Mouse (Mus musculus) ES-CJ7 (cell line): ENCODE results near the gene Szt2.

Source experiments
- DNase-seq: peaks from one replicate; pipeline ENCODE4 v3.0.0; 2011; ENCODE audit warnings: low read depth, low spot score

Szt2 gene

DNA sequence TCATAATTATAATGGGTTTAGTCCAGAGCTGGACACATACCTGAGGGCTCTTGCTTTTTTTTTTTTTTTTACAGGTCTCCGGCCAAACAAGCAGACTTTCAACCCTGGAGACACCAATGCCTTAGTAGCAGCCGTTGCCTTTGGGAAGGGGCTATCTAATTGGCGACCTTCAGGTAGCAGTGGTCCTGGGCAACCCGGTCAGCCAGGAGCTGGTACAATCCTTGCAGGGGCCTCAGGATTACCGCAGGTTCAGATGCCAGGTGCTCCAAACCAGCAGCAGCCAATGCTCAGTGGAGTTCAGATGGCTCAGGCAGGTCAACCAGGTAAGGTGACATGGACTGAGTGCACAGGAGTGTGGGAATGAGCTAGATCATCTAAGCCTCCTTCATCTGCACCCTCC lies 4.5 kb upstream of the Szt2 start:
- DNase-seq, result no peak

DNA sequence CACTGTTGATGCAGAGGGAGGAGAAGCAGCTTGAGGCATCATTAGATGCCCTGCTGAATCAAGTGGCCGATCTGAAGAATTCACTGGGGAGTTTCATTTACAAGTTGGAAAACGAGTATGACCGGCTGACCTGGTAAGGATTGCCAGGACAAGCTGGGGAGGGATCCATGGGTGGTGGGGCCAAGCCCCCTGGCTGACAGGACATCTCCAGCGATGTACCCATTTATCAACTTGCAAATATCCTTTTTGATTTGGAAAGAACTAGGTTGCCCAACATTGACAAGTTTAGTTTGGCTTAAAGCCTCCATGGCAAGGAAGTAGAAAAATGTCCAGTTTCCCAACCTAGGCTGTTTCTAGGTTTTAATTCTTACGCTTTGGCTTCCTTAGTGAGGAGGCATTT lies 1.8 kb upstream of the Szt2 start:
- no peak for DNase-seq

DNA sequence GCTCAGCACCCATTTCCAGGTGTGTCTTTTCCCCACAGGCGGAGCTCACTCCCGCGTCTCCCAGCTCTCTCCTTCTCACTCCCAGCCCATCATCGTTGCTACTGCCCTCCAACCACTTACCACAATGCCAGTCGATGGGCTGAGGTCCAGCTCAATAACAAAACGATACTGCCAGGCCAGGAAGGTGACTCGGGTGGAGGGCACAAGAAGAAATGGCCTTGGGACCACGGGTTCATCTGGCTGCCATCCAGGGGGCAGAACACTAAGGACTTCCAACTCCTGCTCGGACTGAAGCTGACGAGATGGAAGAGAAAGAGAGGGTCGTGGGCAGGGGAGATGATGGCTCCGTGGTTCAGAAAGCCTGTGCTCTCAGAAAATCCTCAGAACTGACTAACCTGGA lies 6.4 kb downstream of the Szt2 start:
- no peak for DNase-seq

DNA sequence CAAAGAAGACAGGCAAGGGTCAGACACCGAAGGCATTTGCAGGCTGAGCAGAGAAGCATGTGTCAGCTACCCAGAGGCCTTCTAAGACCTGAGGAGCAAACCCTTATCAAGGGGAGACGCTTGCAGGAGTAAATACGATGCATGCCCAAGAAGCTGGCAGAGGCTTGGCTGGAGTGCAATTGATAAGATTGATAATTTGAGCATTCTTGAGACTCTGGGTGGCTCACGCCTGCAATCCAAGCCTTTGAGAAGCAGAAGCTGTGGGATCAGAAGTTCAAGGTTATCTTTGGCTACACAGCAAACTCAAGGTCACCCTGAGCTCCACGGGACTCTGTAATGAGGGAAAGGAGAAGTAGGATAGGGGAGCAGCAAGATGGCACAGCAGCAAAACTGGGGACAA lies 7.2 kb downstream of the Szt2 start:
- DNase-seq, result no peak

DNA sequence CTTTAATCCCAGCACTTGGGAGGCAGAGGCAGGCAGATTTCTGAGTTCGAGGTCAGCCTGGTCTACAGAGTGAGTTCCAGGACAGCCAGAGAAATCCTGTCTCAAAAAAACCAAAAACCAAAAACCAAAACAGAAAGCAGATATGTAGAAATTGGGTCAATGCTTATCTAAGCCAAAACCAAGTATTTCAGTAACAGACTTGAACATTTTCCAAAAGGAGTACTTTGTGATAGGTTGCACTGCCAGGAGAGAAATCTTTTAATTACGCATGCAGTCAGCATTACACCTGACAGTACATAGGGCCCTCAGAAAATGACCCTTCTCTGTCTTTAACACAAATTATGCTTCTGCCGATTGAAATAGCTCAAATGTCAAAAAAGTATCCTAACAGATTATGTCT lies 7.7 kb downstream of the Szt2 start:
- no peak for DNase-seq

DNA sequence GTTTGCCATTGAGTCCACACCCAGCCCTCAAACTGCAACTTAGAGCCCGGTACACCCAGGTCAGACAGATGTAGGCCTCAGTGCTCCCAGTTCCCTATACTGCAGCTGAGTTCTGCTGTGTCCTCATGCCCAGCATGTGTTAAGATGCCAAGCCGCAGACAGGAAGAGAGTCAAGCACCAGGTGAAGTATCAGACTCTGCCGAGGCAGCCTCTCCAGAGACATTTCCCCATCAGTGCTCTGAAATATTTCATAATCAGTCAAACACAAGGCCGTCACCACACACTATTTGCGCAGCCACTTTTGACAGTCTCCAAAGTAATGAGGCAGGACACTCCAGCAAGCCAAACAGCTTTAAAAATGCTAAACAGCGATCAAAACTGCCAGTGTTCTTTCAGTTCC lies 10.7 kb downstream of the Szt2 start:
- no peak for DNase-seq

DNA sequence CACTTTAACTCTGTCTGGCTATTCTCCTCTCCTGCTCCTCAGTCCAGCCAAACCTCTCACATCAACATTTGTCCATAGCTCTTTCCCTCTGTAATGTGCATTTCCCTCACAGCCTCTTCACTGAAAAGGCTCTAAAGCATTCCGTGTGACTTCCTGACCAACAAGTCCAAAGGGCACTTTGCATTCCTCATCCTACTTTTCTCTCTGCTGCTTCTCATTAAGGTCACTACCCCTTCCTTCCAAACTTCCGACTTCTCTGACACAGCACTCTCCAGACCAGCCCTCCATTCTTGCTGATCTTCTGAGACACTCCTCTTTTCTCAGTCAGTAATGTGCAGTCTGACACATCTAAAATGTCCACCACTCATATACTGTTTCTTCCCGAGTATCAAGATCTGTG lies 12.6 kb downstream of the Szt2 start:
- no peak for DNase-seq

DNA sequence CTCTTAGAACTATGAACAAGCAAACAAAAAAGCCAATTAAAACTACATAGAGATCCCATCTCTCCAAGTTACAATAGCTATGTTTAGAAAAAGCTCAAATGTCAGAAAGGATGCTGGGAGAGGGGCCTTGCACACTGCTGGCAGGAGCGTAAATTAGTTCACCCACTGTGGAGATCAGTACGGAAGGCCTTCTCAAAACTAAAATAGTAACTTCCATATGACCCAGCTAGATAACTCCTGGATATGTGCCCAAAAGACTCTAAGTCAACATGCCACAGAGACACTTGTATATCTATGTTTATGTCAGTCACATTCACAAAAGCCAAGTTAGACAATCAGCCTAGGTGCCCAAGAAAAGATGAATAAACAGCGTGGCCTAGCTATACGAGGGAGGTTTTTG lies 13.8 kb downstream of the Szt2 start:
- no peak for DNase-seq

DNA sequence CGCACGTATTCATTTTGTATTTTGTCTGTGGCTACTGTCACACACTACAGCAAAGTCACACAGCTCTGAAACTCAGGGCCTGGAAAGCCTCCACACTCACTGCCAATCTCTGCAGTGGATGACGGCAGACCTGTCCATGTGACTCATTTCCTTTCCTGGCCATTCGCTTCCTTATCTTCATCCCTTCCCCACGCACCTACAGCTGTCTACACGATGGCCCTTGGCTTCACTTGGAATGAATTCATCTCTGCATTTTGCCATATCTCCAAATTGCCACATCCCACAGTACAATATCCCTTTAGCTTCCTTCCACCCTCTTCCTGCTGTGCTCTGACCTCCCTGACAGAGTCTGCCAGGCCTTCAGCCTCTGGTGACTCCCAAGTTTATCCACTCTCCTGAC lies 14.6 kb downstream of the Szt2 start:
- no peak for DNase-seq

DNA sequence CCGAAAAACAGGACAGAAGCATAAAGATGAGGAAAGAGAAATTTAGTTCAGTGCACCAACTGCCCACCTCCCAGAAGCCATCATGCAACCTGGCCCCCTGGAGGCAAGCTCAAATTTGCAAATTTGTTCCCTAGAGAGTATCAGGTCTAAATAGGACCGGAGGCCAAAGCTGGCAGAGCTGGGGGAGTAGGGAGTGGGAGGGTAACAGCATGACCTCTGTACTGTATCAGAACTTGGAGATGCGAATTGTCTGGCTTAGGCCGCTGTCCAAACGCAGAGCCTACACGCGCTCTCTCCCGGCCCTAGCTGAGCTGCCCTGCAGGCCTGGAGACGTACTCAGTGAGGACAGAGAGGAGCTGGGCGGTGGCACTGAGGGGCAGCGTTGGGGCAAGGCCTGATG lies 18.9 kb downstream of the Szt2 start:
- DNase-seq, result no peak

DNA sequence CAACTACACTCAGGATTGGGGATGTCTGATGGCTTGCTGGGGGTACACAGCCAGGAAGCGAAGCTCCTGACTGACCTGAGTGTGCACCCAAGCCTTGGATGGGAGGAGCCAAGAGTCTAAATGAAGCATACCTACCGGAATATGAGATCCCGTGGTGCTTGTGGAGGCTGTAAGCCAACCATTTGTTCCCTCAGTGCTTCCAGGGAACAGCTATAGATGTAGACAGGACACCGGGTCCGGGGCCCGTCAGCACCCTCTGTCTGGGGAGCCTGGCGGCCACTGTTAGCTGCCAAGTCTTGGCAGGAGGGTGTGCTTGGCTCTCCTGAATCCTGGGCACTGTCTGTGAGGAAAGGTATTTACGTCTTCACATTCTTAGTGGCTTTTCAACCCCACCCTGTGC lies 21.8 kb downstream of the Szt2 start:
- DNase-seq, result no peak

DNA sequence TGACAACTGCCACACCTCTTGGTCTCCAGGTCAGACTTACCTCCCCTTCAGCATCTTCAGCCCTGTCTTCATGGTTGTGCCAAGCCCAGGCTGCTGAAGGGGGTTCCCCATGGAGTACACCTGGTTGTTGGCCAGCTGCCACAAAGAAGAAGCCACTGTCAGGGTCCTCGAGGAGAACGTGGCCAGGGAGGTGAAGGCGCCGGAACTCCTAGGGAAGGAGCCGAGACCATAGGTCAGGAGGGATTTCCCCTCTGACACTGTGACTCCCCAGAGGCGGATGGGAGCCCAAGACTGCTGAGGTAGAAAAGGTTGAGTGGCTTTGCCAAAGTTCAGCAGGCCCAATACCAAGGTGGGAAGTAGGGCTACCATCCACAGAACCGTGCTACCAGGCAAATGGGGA lies 25.8 kb downstream of the Szt2 start:
- DNase-seq, result no peak

DNA sequence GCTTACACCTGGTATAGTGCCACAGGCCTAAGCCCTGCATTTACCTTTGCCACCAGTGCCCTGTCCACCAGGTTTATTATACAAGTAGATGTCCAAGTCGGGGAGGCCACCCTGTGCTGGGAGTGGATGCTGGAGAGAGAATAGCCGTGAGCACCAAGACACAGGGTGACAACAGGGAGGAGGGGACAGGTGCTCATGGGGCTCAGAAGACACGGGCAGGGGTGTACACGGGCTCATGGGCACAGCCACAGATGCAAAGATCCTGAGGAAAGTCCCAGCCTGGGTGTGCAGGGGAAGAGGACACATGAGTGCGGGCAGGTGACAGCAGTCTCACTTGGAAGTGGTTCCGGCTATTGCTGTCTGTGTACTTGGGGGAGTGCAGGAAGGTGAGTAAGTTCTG lies 33.1 kb downstream of the Szt2 start:
- DNase-seq, result no peak

DNA sequence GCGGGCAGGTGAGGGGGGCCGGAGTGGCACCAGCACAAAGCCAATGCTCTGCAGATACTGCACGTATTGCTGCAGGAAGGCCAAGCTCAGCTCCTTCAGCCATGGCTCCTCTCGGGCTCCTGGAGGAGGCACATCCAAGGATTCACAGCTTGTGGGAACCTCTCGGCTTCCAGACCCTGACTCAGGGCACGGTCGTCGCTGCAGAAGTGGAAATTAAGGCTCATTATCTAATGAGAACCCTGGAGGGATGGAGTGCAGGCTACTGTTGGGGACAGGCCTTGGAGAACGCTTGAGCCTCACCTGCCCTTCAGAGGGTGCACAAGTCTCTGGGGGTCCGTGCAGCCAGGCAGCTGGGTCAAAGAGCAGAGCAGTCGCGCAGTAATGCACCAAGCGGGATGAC lies 37.3 kb downstream of the Szt2 start:
- no peak for DNase-seq

DNA sequence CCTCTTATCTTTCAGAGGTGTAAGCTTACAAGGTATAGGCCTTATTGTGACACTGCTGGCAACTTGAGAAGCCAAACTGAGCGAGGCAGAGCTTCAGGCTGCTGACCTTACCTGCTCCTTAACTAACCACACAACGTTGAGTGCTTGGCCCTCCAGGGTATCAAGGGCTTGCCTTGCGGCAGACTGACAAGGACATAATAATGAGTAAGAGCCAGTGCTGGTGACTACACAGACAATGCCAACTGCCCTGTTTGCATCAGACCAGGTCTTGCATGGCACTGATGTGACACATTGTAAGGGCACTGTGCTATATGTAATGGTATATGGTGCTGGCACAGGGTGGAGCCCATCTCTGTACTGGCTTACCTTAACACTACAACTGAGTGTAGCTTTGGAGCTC lies 40.5 kb downstream of the Szt2 start:
- DNase-seq, result no peak

DNA sequence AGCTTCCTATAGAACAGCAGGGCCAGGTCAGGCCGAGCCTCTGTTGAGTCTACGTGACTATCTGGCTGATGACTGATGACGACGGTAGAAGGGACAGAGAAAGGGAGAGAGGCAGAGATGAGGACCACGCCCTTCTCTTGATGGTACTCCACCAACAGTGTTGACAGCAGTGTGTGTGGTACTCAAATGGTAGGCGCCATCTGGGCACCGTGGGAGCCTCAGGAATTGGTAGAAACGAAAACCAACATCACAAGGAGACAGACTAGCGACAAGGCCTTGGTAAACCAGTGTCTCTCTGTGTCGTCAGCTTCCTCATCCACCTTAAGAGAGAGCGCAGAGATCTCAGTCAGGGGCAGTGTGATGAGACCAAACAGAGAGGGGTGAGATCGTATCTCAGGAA lies 41.5 kb downstream of the Szt2 start:
- no peak for DNase-seq

DNA sequence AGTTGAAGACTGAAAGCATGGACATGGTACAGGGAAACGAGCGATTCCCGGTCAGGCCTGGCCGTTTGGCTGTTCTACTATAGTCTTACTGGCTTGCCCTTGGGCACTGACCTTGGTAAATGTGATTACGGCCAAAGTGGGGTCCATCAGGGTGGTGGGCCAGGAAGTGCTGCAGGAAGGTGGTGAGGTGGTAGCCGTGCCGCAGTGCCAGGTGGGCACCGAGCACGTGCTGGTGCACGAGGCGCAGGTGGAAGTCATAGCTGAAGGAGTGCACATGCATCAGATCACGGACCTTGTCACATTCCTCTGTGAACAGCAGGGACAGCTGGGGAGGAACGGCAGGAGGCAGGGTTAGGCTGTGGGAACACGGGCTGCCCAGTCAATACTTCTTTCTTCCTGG lies 43.1 kb downstream of the Szt2 start:
- no peak for DNase-seq

DNA sequence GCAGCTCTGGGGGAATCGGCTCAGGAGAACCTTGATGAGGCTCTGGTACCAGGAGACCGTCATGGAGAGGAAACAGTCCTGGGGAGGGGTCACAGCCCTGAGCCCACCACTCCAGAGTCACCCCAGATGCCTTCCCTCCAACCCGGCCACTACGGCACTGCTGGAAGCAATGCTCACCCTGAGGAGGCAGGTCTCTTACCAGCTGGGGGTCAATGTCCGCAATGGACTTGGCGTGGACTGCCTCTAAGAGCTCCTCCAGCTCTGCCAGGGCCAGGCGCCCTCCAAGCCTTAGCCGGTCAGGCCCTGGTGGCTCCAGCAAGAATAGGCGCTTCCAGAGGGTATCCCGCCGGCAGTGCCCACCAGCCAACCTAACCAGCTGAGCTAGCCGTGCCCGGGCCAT lies 44.4 kb downstream of the Szt2 start:
- DNase-seq, result no peak

DNA sequence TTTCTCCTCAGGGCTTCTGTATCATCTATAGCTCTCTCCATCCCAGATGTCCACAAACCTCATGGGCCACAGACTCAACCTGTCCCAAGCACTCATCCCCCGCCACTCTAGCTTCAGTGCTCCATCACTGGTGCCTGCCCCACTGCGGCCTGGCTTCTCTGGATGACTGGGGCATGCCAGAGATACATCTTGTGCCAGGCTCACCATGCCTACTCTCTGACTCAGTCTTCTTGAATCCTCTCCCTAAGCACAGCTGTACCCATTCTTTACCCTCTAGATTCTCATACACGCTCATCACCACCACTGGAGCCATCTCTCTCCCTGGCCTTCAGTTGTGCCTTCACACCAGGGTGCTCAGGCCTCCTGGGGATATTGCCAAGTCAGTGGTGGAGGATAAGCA lies 45.1 kb downstream of the Szt2 start:
- DNase-seq, result no peak

DNA sequence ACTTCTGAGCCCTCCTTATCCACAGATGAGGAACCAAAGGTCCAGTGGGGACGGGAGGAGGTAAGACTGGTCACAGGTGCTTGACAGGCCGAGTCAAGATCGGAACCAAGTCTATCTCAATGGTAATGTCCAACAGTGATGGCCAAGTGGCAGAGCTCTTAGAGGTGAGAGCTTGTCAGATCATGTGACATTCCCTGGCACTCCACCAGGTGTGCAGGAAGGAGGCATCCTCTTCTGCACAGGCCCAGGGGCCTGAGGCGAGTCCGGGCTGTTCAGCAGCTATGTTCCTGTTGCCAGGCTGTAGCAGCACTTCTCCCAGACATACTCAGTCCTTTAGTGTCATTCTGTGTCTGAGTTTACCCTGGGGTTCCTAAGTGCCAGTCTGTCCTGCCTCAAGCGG lies 46.2 kb downstream of the Szt2 start:
- no peak for DNase-seq

DNA sequence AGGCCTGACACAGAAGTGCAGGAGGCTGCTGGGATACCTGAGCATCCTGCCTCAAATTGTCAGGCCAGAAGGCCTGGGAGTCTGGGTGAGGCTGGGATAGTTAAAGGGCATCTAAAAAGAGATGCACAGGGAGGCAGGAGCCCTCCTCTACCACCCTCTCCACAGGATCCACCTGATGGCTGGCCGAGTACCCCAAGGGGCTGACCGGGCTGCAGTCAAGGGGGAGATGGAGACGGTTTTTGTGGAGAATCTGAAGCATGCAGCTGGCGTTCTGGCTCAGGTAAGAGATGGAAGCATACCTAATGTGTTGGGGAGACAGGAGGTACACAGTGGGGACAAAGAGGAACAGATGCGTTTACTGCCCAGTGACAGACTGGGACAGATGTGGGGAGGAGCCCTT lies 47.6 kb downstream of the Szt2 start:
- no peak for DNase-seq

DNA sequence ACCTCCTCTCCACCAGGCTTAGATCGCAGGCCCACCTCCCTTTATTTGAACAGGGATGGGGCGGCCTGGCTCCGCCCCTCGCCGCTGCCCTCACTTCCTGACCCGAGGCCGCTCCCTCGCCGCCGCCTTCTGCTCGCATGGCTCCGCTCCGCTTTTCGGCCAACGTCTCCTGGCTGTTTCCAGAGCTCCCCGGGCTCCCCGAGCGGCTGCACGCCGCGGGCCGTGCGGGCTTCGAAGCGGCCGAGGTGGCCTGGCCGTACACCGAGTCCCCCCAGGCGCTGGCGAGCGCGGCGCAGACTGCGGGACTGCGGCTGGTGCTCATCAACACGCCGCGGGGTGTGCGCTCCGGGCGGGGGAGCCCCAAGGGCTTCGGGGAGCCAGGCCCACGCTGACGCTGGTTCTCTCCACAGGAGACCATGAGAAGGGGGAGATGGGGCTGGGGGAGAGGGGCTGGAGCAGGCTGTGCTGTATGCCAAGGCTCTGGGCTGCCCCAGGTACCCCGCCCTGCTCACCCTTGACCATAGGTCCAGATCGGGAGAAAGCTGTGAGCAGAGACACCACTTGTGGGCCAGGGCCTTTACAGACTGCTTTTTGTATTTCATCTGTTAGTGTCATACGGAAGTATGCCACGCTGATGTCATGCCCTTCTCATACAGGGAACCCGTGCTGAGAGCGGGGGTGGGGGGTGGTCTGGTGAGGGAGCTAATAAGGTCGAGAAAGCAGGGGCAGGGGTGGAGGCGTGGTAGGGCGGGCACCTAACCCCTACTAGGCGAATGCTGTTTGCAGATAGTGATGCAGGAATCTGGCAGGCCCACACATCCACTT lies 49.0 kb downstream of the Szt2 start:
- DNase-seq, result peak; percentile 42

DNA sequence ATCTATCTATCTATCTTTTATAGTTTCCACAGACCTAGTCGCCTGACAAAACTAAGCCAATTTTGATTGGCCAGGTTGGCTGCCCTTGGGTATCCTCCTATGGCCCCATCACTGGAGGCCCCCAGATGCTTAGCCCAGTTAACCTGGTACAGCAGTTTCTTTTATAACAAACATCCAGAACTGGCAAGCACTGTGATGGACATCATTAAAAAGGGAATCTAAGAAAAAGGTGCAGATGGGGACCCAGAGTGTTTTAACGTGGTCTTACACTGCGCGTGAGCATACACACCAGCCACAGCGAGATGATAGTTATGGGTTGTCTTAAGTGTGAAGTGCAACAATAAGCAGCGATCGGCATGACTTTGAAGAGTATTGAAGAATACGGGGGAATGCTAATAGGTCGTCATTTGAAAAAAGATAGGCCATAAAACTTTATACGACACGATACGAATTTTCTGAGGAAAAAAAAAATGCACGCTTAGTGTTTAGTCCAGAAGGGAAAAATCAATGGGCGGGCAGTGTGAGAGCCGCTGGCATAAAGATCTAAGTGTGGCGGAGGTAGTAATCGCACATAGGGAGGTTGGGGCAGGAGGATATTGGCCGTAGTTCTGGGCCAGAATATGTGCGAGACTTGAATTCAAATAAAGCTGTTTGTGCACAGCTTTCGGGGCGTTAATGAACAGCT lies 49.7 kb downstream of the Szt2 start:
- DNase-seq, result no peak
